Mouse (Mus musculus) G1E (cell line): Measurements from ENCODE around the gene Golt1a.

Source experiments
- CTCF ChIP-seq: IDR thresholded peaks from 2 replicates; pipeline ENCODE4 v1.5.1; 2012; ENCODE audit warnings: low read depth, low read length, inconsistent platforms, mixed read lengths
- GATA1 ChIP-seq: IDR thresholded peaks from 2 replicates; pipeline ENCODE4 v1.6.1; 2012; ENCODE audit warnings: borderline replicate concordance, low read length, inconsistent platforms, mixed read lengths
- POLR2AphosphoS5 ChIP-seq: IDR thresholded peaks from 2 replicates; pipeline ENCODE4 v1.6.1; 2012; ENCODE audit warnings: low read depth, low read length, inconsistent platforms; ENCODE audit not compliant: insufficient replicate concordance

DNA sequence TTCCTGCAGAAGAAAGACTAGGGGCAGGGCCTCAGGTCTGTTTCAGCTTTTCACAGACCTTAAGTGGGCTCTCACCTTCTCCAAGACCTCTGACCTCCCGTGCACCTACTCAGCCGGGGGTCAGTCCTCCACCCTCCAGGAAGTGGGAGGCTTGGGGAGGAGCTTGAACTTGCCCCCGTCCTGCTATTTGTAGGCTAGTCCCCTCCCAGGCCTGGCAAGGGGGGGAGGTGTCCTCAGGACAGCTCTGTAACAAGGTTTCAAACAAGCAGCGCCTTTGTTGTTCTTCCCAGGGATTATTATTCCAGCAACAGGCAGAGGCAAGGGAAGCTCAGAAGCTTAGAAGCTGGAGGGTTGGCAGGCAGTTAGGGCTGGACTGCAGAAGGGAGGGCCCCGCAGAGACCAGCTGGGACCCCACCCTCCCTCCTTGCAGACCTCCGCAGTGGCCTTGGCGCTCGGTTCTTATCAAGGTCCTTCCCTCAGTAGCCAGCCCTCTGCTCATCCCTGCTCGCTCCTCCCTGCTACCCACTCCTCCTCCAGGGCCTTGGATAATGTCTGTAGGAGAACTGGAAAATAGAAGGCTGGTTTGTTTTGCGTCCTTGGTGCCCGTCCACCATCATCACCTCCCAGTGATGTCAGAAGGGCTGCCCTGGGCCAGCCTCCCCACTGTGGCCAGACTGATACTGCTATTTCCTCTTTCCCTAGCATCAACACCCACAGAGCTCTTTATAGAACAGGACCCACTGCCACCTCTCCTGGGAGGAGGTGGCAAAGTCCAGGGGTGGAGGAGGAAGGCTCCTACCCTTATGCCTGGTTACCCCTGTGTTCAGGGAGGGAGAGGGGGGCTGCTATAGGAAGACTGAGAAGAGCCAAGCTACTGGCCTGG, 58.2 kb downstream of the Golt1a start:
- TF ChIP-seq CTCF (no peak), POLR2AphosphoS5 (no peak), GATA1 (no peak)
